Mouse (Mus musculus) CD4-positive, CD25-positive, alpha-beta regulatory T cell, adult 4 months (primary cell): ENCODE data around the gene 4930513O06Rik. TPM values are rescaled to one million over a fixed set of nuclear protein-coding genes. Genes with fewer than 3 reads are reported as not detected.

ENCODE experiments used
- ATAC-seq: one replicate; pipeline ENCODE4 v1.8.0; 2017
- polyA plus RNA-seq, 2 experiments: library from polyadenylated mRNA; unstranded; fragments of 100-300 nt; shearing (Covaris generic); gene quantifications; one replicate each; pipeline ENCODE4 v1.2.1; 2017

The 4930513O06Rik gene
- not detected for polyA plus RNA-seq

GRCm38 (mm10) chrX:139085943-139086342 is at the start of gene 4930513O06Rik:
4930513O06Rik (plus strand) TSS chrX:139086243.
- no peak for ATAC-seq

- ATAC-seq = no peak
These were observed 48.4 kb upstream of the 4930513O06Rik start for GRCm38 (mm10) chrX:139037666-139038065.

GRCm38 (mm10) chrX:139039314-139039713 is 46.7 kb upstream of the 4930513O06Rik start:
- ATAC-seq = no peak

- ATAC-seq = no peak
These were observed 44.9 kb upstream of the 4930513O06Rik start for GRCm38 (mm10) chrX:139041148-139041547.

- ATAC-seq = no peak
These were observed 34.1 kb upstream of the 4930513O06Rik start for GRCm38 (mm10) chrX:139051976-139052375.

- ATAC-seq = no peak
These were observed 32.9 kb upstream of the 4930513O06Rik start for GRCm38 (mm10) chrX:139053149-139053548.

GRCm38 (mm10) chrX:139064078-139064477 is 22.0 kb upstream of the 4930513O06Rik start:
- no peak for ATAC-seq

GRCm38 (mm10) chrX:139078493-139078892 is 7.5 kb upstream of the 4930513O06Rik start:
- ATAC-seq = no peak

GRCm38 (mm10) chrX:139085077-139085476 is 966 bp upstream of the 4930513O06Rik start, which contains the start of gene Serpina7:
Serpina7 (minus strand) TSS chrX:139085236.
- ATAC-seq = no peak

GRCm38 (mm10) chrX:139097197-139097596 is 11.2 kb downstream of the 4930513O06Rik start:
- no peak for ATAC-seq

GRCm38 (mm10) chrX:139134031-139134430 is 48.0 kb downstream of the 4930513O06Rik start:
- ATAC-seq = no peak

Other genes starting within 250 kb of the 4930513O06Rik start
- gene Nrk, start 171.8 kb upstream of the 4930513O06Rik start, polyA plus RNA-seq = not detected
- gene Serpina7, start 1.0 kb upstream of the 4930513O06Rik start, polyA plus RNA-seq = not detected
- gene 4933428M09Rik, start 93.0 kb downstream of the 4930513O06Rik start, polyA plus RNA-seq = not detected
- not detected for gene Mum1l1, start 123.8 kb downstream of the 4930513O06Rik start, polyA plus RNA-seq
- gene Trap1a, start 247.4 kb downstream of the 4930513O06Rik start, polyA plus RNA-seq = not detected